24 mouse cellular contexts compared by ENCODE assay signal in genomic region chr4:59247545-59247944, GRCm38 (mm10). TPM values are rescaled to one million over a fixed set of nuclear protein-coding genes. Genes with fewer than 3 reads are reported as not detected.
DNase-seq lines count a peak whose midpoint lies in the region; ATAC-seq and TF ChIP-seq lines count a peak whose summit lies in the region.
"Had no signal": no experiment of that assay in that cellular context is flagged by ENCODE, and none has a peak within 500 bp of the region (broad histone marks: within the 10 kb centered on the region; RNA-seq: fewer than 3 reads in every experiment).

No protein-coding gene starts in this region.

- peak; percentile 95 for TF ChIP-seq EP300 in liver, embryonic 14.5 days (IDR thresholded peaks at IDR 0.05; ENCODE audit: low read depth)

- no peak overlapping the region for H3K4me2 ChIP-seq in midbrain, embryonic 11.5 days
- H3K4me2 ChIP-seq in midbrain, embryonic 15.5 days: no peak overlapping the region
- peak overlapping the region; percentile 48 for H3K4me2 ChIP-seq in liver, embryonic 14.5 days (ENCODE audit: low read depth)
- H3K4me2 ChIP-seq: forebrain, embryonic 13.5 days; hindbrain, embryonic 15.5 days; limb, embryonic 13.5 days; lung, embryonic 15.5 days; midbrain, embryonic 13.5 days; neural tube, embryonic 13.5 days had no signal

- no peak for ATAC-seq in midbrain, embryonic 11.5 days (ENCODE audit: low FRiP score)
- no peak for ATAC-seq in midbrain, embryonic 15.5 days (replicated peaks)
- ATAC-seq in common myeloid progenitor, adult 5-6 weeks (replicated peaks; ENCODE audit: low read depth, poor library complexity, severe bottlenecking): peak; percentile 40
- peak; percentile 83 for ATAC-seq in liver, embryonic 14.5 days (ENCODE audit: insufficient read depth)
- ATAC-seq: forebrain, embryonic 13.5 days; intestine, embryonic 16.5 days; midbrain, embryonic 13.5 days had no signal

- peak; percentile 54 for DNase-seq in midbrain, embryonic 11.5 days (ENCODE audit: low spot score, missing footprints)
- peak; percentile 76 to 81 (median 79) for DNase-seq in liver, embryonic 14.5 days (ENCODE audit: low read depth in 3 of 3, low spot score in 3 of 3)
- DNase-seq in retina, postnatal 1 day: no peak
- no peak for DNase-seq in frontal cortex, postnatal 25 days (ENCODE audit: low spot score in 2 of 2)
- no peak for DNase-seq in spleen, postnatal 36 days (ENCODE audit: low spot score in 2 of 2)
- DNase-seq: adrenal gland, adult 2 months; cerebellum, adult 11 months; cerebellum, postnatal 25 days; gastrocnemius, postnatal 14 days; heart, postnatal 10 days; kidney, postnatal 36 days; layer of hippocampus, adult 9-11 months; spleen, adult 18-20 months; thymus, adult 2 months had no signal

- no peaks in the 10 kb centered on the region for H3K4me1 ChIP-seq in midbrain, embryonic 11.5 days (ENCODE audit: control insufficient read depth, insufficient read depth, low read length)
- no peaks in the 10 kb centered on the region for H3K4me1 ChIP-seq in midbrain, embryonic 15.5 days
- H3K4me1 ChIP-seq in liver, embryonic 14.5 days (replicated peaks; ENCODE audit: control insufficient read depth in 2 of 2, insufficient read depth in 2 of 2, low read length in 1 of 2): peaks cover 63 to 65% of the 10 kb centered on the region in 2 experiments
- H3K4me1 ChIP-seq: forebrain, embryonic 13.5 days; hindbrain, embryonic 15.5 days; limb, embryonic 13.5 days; midbrain, embryonic 13.5 days; neural tube, embryonic 13.5 days had no signal

- 68% methylated on average over 1 of the region's 1 CpGs for WGBS in midbrain, embryonic 11.5 days
- WGBS in midbrain, embryonic 15.5 days: 75% methylated on average over 1 of the region's 1 CpGs
- 13% methylated on average over 1 of the region's 1 CpGs for WGBS in liver, embryonic 14.5 days (ENCODE audit: insufficient replicate concordance)

- no peak overlapping the region for H3K27ac ChIP-seq in midbrain, embryonic 11.5 days (ENCODE audit: low read depth, low read length)
- H3K27ac ChIP-seq in midbrain, embryonic 15.5 days: no peak overlapping the region
- peak overlapping the region; percentile 81 for H3K27ac ChIP-seq in liver, embryonic 14.5 days
- H3K27ac ChIP-seq: forebrain, embryonic 13.5 days; hindbrain, embryonic 15.5 days; limb, embryonic 13.5 days; lung, embryonic 15.5 days; macrophage; midbrain, embryonic 13.5 days; neural tube, embryonic 13.5 days had no signal

- no peaks in the 10 kb centered on the region for H3K27me3 ChIP-seq in midbrain, embryonic 11.5 days (ENCODE audit: control insufficient read depth, insufficient read depth, low read length)
- H3K27me3 ChIP-seq in midbrain, embryonic 15.5 days (replicated peaks): no peaks in the 10 kb centered on the region
- no peaks in the 10 kb centered on the region for H3K27me3 ChIP-seq in liver, embryonic 14.5 days (ENCODE audit: control insufficient read depth, insufficient read depth, low read length)
- H3K27me3 ChIP-seq: forebrain, embryonic 13.5 days; hindbrain, embryonic 15.5 days; limb, embryonic 13.5 days; lung, embryonic 15.5 days; midbrain, embryonic 13.5 days; neural tube, embryonic 13.5 days had no signal

- H3K9ac ChIP-seq in midbrain, embryonic 11.5 days (ENCODE audit: low read length): no peak overlapping the region
- H3K9ac ChIP-seq in midbrain, embryonic 15.5 days: no peak overlapping the region
- peak overlapping the region; percentile 13; the same call in 1 of the 2 replicates for H3K9ac ChIP-seq in liver, embryonic 14.5 days (replicated peaks)
- H3K9ac ChIP-seq: forebrain, embryonic 13.5 days; hindbrain, embryonic 15.5 days; limb, embryonic 13.5 days; lung, embryonic 15.5 days; midbrain, embryonic 13.5 days; neural tube, embryonic 13.5 days had no signal

- H3K9me3 ChIP-seq in midbrain, embryonic 11.5 days (ENCODE audit: control insufficient read depth, low read length): no peaks in the 10 kb centered on the region
- H3K9me3 ChIP-seq in midbrain, embryonic 15.5 days: no peaks in the 10 kb centered on the region
- no peaks in the 10 kb centered on the region for H3K9me3 ChIP-seq in liver, embryonic 14.5 days (ENCODE audit: control insufficient read depth, low read length)
- H3K9me3 ChIP-seq: forebrain, embryonic 13.5 days; hindbrain, embryonic 15.5 days; limb, embryonic 13.5 days; lung, embryonic 15.5 days; midbrain, embryonic 13.5 days; neural tube, embryonic 13.5 days had no signal

- no peak overlapping the region for H3K4me3 ChIP-seq in midbrain, embryonic 11.5 days (ENCODE audit: low read depth, low read length)
- H3K4me3 ChIP-seq in midbrain, embryonic 15.5 days: no peak overlapping the region
- H3K4me3 ChIP-seq in liver, embryonic 14.5 days (ENCODE audit: insufficient read depth in 1 of 2, low read depth in 2 of 2, low read length in 2 of 2): no peak overlapping the region
- H3K4me3 ChIP-seq: forebrain, embryonic 13.5 days; hindbrain, embryonic 15.5 days; limb, embryonic 13.5 days; lung, embryonic 15.5 days; midbrain, embryonic 13.5 days; neural tube, embryonic 13.5 days had no signal

- no peaks in the 10 kb centered on the region for H3K36me3 ChIP-seq in midbrain, embryonic 11.5 days (ENCODE audit: control insufficient read depth, insufficient read depth, low read length)
- H3K36me3 ChIP-seq in midbrain, embryonic 15.5 days (replicated peaks): no peaks in the 10 kb centered on the region
- no peaks in the 10 kb centered on the region for H3K36me3 ChIP-seq in liver, embryonic 14.5 days (replicated peaks; ENCODE audit: control insufficient read depth, insufficient read depth, low read depth)
- H3K36me3 ChIP-seq: hindbrain, embryonic 15.5 days; limb, embryonic 13.5 days; lung, embryonic 15.5 days; midbrain, embryonic 13.5 days; neural tube, embryonic 13.5 days had no signal

- TF ChIP-seq CTCF in liver, embryonic 14.5 days (IDR thresholded peaks at IDR 0.05; ENCODE audit: low read depth): no peak

RNA-seq across cellular contexts. Expression of gene Ugcg, which starts 58.5 kb away (rescaled TPM):
- polyA plus RNA-seq in midbrain, embryonic 11.5 days (2014; fragmentation: Nextera tagmentation; extraction: Ambion mirVana): 12.8 and 12.9 TPM in 2 replicates
- polyA plus RNA-seq in midbrain, embryonic 15.5 days (2015; fragmentation: Nextera tagmentation; extraction: Ambion mirVana): 17.3 and 20.0 TPM in 2 replicates
- total RNA-seq in common myeloid progenitor, adult 5-6 weeks (2017): 107 and 108 TPM in 2 replicates
- 19.3 and 21.7 TPM in 2 replicates for polyA plus RNA-seq in liver, embryonic 14.5 days (2012; rRNA removed)
- 7.5 and 9.9 TPM in 2 replicates for polyA plus RNA-seq in liver, embryonic 14.5 days (2014; fragmentation: Nextera tagmentation; extraction: Ambion mirVana)

Comparison
In these comparisons a context has a peak if more than half of its experiments do, and no peak if none do; other contexts are left out.
1. ATAC-seq: peak in common myeloid progenitor, adult 5-6 weeks (single experiment) and liver, embryonic 14.5 days (single experiment); none in midbrain, embryonic 11.5 days (single experiment) and midbrain, embryonic 15.5 days (single experiment).
2. DNase-seq: peak in midbrain, embryonic 11.5 days (single experiment) and liver, embryonic 14.5 days (3 of 3); none in retina, postnatal 1 day (single experiment), frontal cortex, postnatal 25 days (0 of 2) and spleen, postnatal 36 days (0 of 2).